Mouse (Mus musculus) left cerebral cortex, postnatal 36 days (tissue): ENCODE results near the gene Nom1. TPM values are rescaled to one million over a fixed set of nuclear protein-coding genes. Genes with fewer than 3 reads are reported as not detected.

Source experiments
- DNase-seq, 2 experiments: peaks; one replicate each; pipeline ENCODE4 v3.0.0; 2021 to 2022; ENCODE audit warnings: low spot score in 2 of 2, mixed read lengths in 1 of 2
- intact Hi-C: fragments of 180-260 bp; cut with DNase I; formaldehyde crosslinking; loops from one replicate; pipeline ENCODE4 v1.15.1; 2025
- total RNA-seq, 2 experiments: library from RNA; stranded (reverse); gene quantifications; 2 replicates each; pipeline ENCODE4 v1.2.3; 2021

The Nom1 gene
- total RNA-seq, 2 experiments from 2014 or later, result 20.7 to 21.4 TPM

- intact Hi-C loops, result no loop called here
- DNase-seq, result no peak
Observed at GRCm38 (mm10) chr5:29468351-29469065, 34.0 kb downstream of the Nom1 start.

DNA sequence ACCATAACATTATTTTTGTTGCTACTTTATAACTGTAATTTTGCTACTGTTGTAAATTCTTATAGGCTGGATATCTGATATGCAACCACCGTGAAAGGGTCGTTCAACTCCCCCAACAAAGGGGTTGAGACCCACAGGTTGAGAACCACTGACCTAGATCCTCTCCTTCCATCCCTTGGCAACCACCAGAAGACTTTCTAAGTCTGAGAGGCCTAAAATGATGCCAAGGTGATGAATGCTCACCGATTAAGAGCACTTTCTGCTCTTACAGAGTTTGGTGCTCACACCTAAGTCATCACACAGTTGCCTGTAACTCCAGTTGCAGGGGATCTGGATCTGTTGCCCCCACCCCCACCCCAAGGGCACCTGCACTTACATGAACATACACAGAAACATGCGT, 35.0 kb downstream of the Nom1 start:
- no peak for DNase-seq
- intact Hi-C loops, result no loop called here

- intact Hi-C loops, result loop anchor here (2.0 kb wide), 1 partner anchor 1303 kb away; no protein-coding TSS in a partner anchor
- no peak for DNase-seq
Observed at GRCm38 (mm10) chr5:29470271-29470670, 35.8 kb downstream of the Nom1 start.

DNA sequence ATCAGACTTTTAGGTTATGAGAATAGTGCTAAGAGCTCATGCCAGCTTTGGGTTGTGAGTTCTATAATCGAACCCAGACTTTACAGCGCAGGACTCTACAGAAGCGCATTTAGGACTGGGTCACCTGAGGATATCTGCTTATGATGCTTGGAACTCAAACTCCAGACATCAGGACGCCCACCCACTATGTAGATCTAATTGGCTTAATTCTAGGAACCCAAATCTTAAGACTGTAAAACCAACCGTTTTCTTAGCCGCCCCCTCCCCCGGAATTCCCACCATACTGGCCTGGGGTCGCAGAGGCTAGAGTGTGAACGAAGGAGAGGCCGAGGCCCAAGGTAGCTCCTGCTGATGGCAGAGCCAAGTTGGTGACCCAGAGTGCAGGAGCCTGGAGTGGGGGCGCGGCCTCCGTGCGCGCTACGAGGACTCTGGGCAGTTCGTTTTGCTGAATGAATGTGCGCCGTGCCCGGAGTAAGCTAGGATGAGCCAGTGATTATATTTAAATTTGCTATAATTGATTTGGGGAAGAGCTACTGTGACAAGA, 36.5 kb downstream of the Nom1 start:
- intact Hi-C loops, result loop anchor here (2.0 kb wide), 1 partner anchor 1304 kb away; no protein-coding TSS in a partner anchor
- DNase-seq, result no peak

DNA sequence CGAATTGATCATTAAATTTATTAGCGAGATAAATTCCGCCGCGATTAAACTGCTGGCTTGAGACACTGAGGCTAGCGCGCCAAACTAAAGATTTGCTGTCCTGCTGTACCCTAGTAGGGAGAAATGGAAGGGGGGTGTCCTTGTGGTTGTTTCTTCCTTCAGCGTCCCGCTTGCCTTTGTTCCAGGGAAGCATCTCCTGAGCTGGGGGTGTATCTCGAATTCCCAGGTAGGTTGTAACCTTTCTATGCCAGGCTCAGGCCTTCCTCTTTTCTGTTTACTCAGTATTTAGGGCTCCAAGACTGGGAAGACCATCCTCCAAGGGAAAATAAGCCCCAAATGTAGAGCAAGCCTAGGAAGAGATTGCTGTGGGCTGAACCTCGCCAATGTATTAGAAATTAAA, 36.9 kb downstream of the Nom1 start:
- intact Hi-C loops, result loop anchor here (2.0 kb wide), 1 partner anchor 1305 kb away; no protein-coding TSS in a partner anchor
- DNase-seq, result no peak

DNA sequence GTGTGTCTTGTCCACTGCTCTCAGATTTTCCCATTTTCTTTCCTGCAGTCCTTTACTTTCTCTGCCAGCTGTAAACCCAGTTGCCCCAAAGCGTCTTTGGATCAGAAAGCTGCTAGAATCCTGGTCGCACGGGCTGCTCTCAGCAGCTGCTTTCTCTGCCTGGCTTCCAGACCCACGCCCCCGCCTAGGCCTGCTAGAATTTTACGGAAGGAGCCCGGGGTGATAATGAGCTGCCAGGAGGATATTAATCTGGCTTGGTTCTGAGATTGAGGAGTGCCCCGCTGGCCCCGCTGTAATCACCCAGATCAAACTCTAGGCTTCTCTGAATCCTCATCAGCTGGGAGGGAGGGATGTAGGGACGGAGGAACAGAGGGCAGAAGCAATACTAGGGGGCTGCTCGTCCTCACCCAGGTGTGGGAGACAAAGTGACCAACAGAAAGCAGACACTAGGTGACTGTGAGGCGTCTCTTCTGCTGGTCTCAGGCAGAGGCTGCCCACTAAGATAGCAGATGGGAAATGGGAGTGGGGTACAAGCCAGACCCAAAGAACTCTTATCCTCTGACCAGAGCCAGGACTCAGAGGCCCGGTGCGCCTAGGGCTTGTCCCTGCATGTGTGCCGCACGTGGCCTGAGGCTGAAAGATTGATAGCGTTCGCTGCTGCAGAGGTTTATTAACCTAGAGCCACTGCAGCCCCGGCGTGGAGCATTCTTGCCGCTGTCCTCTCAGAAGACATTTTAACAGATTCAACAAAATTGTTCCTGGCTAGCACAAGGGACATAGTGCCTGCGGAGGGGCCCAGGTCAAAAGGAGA, 37.6 kb downstream of the Nom1 start:
- DNase-seq, result no peak
- intact Hi-C loops, result loop anchor here (2.0 kb wide), 1 partner anchor 1305 kb away; no protein-coding TSS in a partner anchor

GRCm38 (mm10) chr5:29473551-29474245, 39.2 kb downstream of the Nom1 start:
- DNase-seq, result no peak
- intact Hi-C loops, result no loop called here

DNA sequence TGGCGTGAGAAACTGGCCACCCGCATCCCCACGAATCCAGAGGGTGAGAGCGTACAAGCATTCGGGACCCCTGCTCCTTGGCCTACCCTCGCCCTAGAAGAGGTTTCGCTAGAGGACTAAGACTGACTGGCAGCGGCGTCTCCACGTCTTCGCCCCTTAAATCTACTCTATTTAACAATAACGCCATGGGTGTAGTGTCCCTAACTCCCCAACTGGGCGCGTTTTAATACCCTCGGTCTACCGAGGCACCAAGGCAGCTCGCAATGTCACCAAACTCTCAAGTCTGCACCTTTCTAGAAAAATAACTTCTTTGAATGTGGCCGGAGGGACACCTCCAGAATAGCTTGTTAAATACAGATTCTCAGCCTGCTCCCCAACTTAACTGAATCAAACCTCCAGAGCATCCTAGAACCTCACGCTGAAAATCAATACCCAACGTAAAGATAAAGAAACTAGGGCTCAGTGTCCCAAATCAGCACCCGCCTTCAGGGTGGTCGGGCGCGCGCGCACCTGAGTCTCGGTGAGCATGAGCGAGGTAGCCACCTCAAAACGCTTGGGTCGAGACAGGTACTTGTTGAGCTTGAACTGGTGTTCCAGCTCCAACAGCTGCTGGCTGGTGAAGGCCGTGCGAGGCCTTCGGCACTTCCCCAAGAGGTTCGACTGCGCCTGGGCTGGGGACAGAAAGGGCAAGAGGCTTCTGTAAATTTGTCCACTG, 39.9 kb downstream of the Nom1 start:
- intact Hi-C loops, result no loop called here
- no peak for DNase-seq

DNA sequence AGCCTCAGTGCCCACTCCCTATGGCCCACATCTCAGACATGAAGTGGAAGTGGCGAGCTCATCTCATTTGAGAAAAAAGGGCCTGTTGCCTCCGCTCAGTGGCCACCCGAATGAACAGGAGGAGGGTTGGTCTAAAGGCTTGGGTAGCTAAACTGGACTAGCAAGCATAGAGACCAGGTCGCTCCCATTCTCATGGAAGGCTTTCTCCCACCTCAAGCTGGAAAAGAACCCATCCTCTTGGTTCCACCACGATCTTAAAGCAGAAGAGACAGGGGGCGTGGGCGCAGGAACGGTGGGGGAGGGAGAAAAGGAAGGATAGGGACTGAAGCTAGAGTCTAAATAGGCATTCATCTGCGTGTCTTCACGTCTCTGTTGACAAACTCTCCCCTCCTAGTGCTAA, 40.6 kb downstream of the Nom1 start:
- DNase-seq, result no peak
- intact Hi-C loops, result no loop called here

GRCm38 (mm10) chr5:29475556-29475955, 41.1 kb downstream of the Nom1 start:
- no peak for DNase-seq
- intact Hi-C loops, result no loop called here

DNA sequence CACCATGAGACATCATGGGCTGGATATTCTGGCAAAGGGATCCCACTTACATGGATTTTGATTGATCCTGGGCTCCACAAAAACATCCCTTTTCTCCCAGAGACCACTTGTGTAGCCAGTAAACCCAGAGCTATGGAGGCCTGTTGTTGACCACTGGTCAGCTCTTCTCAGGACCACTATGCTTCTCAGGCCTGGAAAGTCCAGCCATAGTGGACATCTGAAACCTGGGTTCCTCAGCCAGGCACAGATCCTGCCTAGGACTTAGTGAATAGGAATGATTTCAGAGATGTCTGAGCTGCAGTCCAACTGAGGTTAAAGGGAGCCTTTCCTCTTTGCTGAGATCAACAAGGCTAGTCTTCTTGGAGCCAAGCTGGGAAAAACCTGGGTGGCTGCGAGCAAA, 41.6 kb downstream of the Nom1 start:
- intact Hi-C loops, result no loop called here
- DNase-seq, result no peak

DNA sequence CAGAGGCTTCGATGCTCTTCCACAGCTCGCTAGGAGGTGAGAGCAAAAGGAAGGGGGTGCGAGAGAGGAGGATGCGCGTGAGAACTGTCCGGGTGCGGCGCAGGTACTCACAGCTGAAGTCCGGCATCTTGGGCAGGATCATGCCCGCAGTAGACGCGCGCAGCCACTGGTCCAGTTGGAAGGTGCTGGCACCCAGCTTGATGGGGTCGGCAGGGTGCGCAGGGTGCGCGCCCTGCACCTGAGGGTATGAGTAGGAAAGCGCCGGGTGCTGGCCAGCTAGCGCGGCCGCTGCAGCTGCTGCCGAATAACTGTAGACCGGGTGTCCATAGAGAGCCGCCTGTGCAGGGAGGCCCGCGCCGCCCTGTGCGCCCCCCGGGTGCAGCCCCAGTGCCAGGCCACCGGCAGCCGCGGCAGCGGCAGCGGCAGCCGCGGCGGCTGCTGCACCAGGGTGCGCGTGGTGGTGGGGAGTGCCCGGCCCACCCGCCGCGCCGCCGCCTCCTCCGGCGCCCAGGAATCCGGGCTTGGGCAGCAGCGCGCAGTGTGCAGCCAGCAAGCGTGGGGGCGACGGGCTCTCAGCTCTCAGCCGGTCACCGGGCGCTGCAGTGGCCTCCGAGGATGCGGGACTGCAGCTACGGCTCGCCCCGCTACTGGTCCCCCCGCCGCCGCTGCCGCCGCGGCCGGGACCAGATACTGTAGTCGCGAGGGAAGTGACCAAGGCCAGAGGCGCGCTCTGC, 43.2 kb downstream of the Nom1 start:
- intact Hi-C loops, result no loop called here
- DNase-seq, result no peak

DNA sequence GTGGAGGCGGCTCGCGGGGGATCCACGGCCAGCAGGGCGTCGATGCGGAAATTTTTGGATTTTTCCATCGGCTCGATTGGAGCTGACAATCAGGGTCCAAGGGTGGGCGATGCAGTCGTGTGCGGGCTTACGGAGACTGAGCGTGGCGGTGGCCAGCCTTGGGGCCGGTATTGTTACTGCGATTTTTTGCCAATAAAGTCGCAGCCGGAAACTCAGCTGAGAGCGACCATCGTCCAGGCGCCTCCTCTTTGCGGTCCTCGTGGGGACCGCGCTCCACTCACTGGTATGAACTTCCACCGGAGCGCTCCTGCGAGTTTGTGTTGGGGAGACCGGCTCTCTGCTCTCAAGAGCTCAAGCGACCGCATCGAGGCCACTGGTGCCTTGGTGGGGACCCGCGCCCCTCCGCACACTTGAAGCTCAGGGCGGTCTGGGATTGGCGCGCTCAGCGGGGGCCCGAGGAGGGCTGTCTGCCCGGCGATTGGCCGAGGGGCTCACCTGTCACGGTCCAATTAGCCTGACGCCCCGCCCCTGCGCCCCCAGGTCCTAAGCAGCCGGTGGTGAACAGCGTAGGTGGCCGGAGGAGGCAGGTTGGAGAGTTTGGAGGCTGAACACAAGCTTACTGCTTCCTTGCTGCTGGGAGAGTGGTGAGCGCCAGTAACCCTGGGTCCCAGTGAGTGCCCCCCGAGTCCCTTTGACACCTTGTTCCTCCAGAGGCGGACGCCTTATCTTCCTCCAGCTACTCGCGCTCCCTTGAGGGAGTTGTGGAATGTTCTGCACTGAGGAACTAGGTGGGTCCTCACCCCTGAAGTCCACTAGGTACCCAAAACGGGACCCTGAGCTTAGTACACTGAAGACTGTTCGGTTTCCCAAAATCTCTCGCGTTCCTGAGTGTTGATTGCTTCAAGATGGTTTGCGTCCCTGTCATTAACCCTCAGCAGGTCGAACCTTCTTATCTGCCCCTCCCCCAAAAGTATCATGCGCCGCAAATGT, 44.0 kb downstream of the Nom1 start, which contains the start of gene Mnx1:
Gene Mnx1, minus strand, starts transcription at position 263 of the 990 bp plus-strand sequence.
- no peak for DNase-seq
- intact Hi-C loops, result no loop called here

DNA sequence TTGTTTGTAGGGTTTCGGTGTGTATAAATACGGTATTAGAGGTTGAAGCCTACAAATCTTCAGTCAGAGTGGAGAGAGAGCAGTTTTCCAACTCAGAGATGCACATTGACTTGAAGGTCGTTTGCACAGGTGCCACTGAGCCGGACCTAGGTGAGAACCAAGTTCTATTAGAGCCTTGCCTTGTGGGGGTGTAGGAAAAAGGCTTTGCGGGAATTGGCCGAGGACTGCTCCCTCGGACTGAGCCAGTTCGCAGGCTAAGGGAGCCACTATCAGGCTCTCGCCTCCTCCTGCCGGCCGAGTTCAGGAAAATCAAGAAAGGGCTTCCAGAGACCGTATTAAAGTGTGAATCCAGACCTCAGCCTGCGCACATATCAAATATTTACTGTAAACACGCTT, 44.7 kb downstream of the Nom1 start:
- intact Hi-C loops, result no loop called here
- DNase-seq, result no peak

- no peak for DNase-seq
- intact Hi-C loops, result loop anchor here (5.0 kb wide), 1 partner anchor 1362 kb away; no protein-coding TSS in a partner anchor
Observed at GRCm38 (mm10) chr5:29483801-29484200, 49.3 kb downstream of the Nom1 start.

- no peak for DNase-seq
- intact Hi-C loops, result loop anchor here (5.0 kb wide), 1 partner anchor 1363 kb away; no protein-coding TSS in a partner anchor
Observed at GRCm38 (mm10) chr5:29484965-29485940, 50.8 kb downstream of the Nom1 start.
